Mouse (Mus musculus) frontal cortex, postnatal 36 days (tissue): Measurements from ENCODE around the gene Dusp3.
"Not testable (repeated sequence)": the region's sequence is repeated elsewhere in the genome, so short reads cannot be mapped to it uniquely, and the experiment has no call there.

ENCODE experiments used
- DNase-seq, 2 experiments: peaks; one replicate each; pipeline ENCODE4 v3.0.0; 2022; ENCODE audit warnings: low spot score in 2 of 2

Dusp3 gene

GRCm38 (mm10) chr11:102011510-102011909, 24.7 kb upstream of the Dusp3 start:
- no peak for DNase-seq

DNA sequence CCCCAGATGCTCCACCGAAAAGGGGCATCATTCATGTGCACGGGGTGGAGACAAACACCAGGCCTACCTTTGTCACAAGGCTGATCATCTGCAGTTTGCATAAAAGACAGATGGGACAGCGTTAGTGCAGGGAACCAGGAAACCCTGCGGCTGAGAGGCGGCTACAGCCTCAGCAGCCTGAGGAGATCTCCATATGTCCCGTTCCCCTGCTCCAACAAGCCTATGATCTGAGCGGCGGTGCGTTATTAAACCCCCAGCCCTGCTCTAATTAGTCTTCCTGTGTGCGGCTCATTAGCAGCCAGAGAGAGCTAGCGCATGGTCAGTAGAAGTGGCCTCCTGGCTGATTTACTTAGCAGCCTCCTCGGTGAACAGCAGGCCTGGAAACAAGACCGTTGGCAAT, 23.3 kb upstream of the Dusp3 start:
- no peak for DNase-seq

- DNase-seq, result no peak
These were observed 22.3 kb upstream of the Dusp3 start for GRCm38 (mm10) chr11:102008954-102009637.

GRCm38 (mm10) chr11:102008372-102008771, 21.6 kb upstream of the Dusp3 start:
- no peak for DNase-seq

- no peak for DNase-seq
These were observed 19.9 kb upstream of the Dusp3 start for GRCm38 (mm10) chr11:102006688-102007087.

GRCm38 (mm10) chr11:102006271-102006670, 19.5 kb upstream of the Dusp3 start:
- no peak for DNase-seq

GRCm38 (mm10) chr11:102004251-102004650, 17.4 kb upstream of the Dusp3 start:
- DNase-seq, result no peak

GRCm38 (mm10) chr11:101999466-101999865, 12.7 kb upstream of the Dusp3 start:
- DNase-seq, result no peak

GRCm38 (mm10) chr11:101998258-101998657, 11.4 kb upstream of the Dusp3 start:
- DNase-seq, result no peak

DNA sequence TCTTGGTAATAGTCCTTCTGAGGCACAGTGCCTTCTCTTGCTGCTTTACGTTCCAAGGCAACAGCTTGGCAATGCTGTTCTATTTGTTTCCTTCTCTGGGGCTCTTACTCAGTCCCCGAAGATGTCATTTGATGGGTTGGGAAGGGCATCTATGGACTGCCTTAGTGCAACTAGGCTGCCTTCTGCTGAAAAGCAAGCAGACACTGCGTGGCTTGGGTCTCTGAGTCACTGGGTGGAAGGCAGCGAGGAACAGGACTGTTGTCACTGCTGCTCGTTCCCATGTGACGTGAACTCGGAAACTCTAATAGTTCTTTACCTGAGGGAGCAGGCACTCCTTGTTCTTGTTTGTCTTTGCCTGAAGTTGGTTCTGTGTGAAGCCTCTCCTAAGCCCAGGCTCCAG, 9.1 kb upstream of the Dusp3 start:
- DNase-seq, result no peak

DNA sequence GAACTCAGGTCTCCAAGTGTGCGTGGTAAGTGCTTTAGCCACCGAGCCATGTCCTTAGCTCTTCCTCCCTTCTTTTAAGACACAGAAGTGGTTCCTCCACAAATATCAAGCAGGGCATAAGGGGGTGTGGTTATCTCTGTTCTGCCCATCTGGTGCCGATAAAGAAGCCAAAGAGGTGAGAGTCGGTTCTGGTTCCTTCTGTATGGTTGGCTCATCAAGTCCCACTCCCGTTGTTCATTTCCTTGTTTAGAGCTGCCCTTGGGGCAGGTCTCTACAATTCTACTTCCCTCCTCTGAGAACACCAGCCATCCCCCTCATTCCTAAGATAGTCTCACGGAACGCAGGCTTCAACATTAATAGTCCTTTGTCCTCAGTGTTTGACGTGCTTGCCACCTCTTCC, 7.3 kb upstream of the Dusp3 start:
- no peak for DNase-seq

- peak; percentile 63 to 78 for DNase-seq
These were observed 5.6 kb upstream of the Dusp3 start for GRCm38 (mm10) chr11:101992411-101992810.

DNA sequence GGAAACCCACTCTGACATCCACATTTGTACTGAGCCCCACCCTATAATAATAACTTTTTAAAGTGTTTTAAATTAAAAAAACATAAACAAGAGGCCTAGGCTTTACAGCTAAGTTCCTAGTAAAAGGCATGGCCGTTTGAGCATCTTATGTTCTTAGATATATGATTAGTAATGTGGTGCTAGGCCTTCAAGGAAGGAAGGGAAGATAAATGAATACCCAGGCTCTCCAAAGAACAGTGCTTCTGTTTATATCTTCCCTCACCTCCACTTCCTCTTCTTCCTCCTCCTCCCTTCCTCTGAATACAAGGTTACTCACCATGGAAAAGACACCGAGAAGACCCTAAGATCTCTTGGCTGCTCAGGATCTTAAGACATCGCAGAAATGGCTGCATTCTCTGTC, 5.0 kb upstream of the Dusp3 start:
- DNase-seq, result no peak

DNA sequence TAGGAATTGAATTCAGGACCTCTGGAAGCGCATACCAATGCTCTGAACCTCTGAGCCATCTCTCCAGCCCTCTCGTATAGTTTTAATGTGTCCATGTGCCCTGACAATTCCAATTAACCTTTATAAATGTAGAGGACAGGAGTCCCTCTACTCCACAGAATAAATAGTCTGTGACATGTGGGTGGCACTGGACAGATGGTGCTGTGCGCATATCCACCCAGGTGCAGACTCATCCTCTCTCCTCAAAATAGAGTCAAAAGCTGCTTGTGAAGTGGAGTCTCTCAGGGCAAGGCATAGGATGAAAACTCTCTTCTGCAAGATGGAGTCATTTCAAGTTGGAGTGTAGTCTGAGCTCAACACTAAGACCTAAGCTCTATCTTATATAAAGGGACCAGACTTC, 3.4 kb upstream of the Dusp3 start:
- peak; percentile 62 to 78 for DNase-seq

- peak; percentile 86 to 91 for DNase-seq
These were observed 823 bp downstream of the Dusp3 start for GRCm38 (mm10) chr11:101985990-101986389.

DNA sequence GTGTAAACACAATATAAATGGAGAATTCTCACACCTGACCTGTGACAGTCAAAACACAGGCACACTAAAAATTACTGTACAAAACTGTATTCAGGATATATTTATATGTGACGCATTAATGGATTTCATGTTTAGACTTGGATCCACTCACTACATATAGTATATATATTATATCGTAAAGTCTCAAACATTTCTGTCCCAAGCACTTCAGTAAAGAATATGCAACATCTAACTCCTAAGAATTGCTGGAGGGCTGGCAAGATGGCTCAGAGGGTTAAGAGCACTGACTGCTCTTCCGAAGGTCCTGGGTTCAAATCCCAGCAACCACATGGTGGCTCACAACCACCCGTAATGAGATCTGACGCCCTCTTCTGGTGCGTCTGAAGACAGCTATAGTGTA, 1.4 kb downstream of the Dusp3 start:
- DNase-seq, result not testable (repeated sequence)

GRCm38 (mm10) chr11:101984054-101985025, 2.5 kb downstream of the Dusp3 start, which contains the start of gene Cfap97d1:
Gene Cfap97d1, plus strand, starts transcription at chr11:101984279.
- peak; percentile 92 to 98 for DNase-seq

GRCm38 (mm10) chr11:101983431-101983921, 3.3 kb downstream of the Dusp3 start:
- no peak for DNase-seq

GRCm38 (mm10) chr11:101982981-101983411, 3.8 kb downstream of the Dusp3 start:
- DNase-seq, result no peak

DNA sequence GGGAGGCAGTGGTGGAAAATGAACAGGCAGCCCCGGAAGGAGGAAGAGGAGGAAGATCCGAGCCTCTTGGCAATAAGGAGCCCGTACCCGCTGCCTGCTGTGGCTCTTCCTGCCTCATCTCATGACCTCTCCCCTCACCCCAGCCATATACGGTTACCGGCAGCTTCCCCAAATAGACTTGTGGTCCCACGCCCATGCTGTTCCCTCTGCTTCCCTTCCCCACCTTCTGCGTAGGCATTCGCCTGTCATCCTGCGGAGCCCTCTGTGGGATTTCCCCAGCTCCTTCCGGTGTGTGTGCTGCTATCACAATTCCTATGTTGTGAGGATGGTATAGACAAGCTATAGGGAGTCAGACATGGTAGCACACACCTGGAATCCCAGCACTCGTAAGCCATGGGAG, 5.0 kb downstream of the Dusp3 start:
- peak in 1 of 2 experiments; percentile 49 for DNase-seq

- no peak for DNase-seq
These were observed 6.1 kb downstream of the Dusp3 start for GRCm38 (mm10) chr11:101980603-101981157.

- no peak for DNase-seq
These were observed 7.7 kb downstream of the Dusp3 start for GRCm38 (mm10) chr11:101979140-101979539.
